In the genomic region with DNA sequence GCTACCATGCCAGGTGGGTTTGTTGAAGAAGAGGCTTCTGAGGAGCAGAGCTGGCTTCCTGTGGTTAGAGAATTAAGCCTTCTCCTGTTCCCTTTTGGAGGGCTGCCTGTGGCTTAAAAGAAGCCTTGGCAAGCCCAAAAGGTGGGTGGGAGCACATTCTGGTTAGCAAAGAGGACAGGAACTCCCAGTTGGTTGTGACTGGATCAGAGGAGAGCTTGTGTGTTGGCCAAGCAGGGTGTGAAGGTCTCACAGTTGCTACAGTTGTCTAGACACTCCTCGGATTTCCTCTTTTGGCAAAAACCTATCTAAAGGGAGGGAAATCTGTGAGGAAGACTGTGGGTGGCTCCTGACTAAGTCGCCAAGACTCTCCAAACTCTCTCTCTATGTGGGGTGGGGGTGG, we compare ENCODE assay signal across 16 mouse cellular contexts. TPM values are rescaled to one million over a fixed set of nuclear protein-coding genes. Genes with fewer than 3 reads are reported as not detected.
DNase-seq lines count a peak whose midpoint lies in the region; ATAC-seq lines count a peak whose summit lies in the region.
"Had no signal": no experiment of that assay in that cellular context is flagged by ENCODE, and none has a peak within 500 bp of the region (broad histone marks: within the 10 kb centered on the region; RNA-seq: fewer than 3 reads in every experiment).

No protein-coding gene starts in this region.

- intact Hi-C loops in left cerebral cortex, postnatal 4 days (cut with DNase I) = no loop called here
- intact Hi-C loops in left cerebral cortex, postnatal 36 days (cut with DNase I) = no loop called here

- DNase-seq in left cerebral cortex, adult 11 months (ENCODE audit: low spot score) = peak; percentile 33
- DNase-seq in left cerebral cortex, postnatal 4 days = no peak
- peak; percentile 88 for DNase-seq in brain, adult 2 months (ENCODE audit: low read depth, low spot score)
- peak; percentile 13 for DNase-seq in frontal cortex, postnatal 14 days (ENCODE audit: low spot score in 2 of 2)
- DNase-seq in left cerebral cortex, postnatal 36 days (ENCODE audit: low spot score in 2 of 2) = peak; percentile 51 to 80
- no peak for DNase-seq in B cell, adult 2 months
- DNase-seq: cerebellum, adult 11 months; gastrocnemius, adult 2 months; heart, adult 2 months; kidney, adult 18-20 months; kidney, postnatal 14 days; thymus, postnatal 36 days had no signal

- ATAC-seq in megakaryocyte-erythroid progenitor cell, adult 5-6 weeks (replicated peaks; ENCODE audit: low FRiP score, low TSS enrichment, poor library complexity, severe bottlenecking) = no peak
- ATAC-seq in erythroblast, adult 5-6 weeks (replicated peaks; ENCODE audit: low FRiP score, poor library complexity, severe bottlenecking) = no peak

RNA-seq across cellular contexts. Expression of a gene that starts 24.2 kb away (rescaled TPM):
- under 1 TPM; 0.22 to 0.66 TPM for total RNA-seq in left cerebral cortex, postnatal 4 days (2021)
- total RNA-seq in left cerebral cortex, postnatal 36 days (2021) = 1 to 10 TPM in 1 of 2 experiments, under 1 TPM in 1; 0.45 to 1.3 TPM
- 0.11 TPM in 1 of 2 replicates, not detected in the other for total RNA-seq in megakaryocyte-erythroid progenitor cell, adult 5-6 weeks (2014; fragmentation: Nextera tagmentation)
- total RNA-seq in megakaryocyte-erythroid progenitor cell, adult 5-6 weeks (2017) = not detected in 2 replicates
- 3.5 and 7.7 TPM in 2 replicates for total RNA-seq in erythroblast, adult 5-6 weeks (2015; ENCODE audit: low replicate concordance)
- total RNA-seq in erythroblast, adult 5-6 weeks (2017; ENCODE audit: low replicate concordance) = 7.4 and 21.2 TPM in 2 replicates
- total RNA-seq: common myeloid progenitor, adult 5-6 weeks; ES-E14; gastrocnemius, adult 2 months had no signal

RNA-seq across cellular contexts. Expression of a gene that starts 27.8 kb away (rescaled TPM):
- 1 to 10 TPM; 3.2 TPM for total RNA-seq in left cerebral cortex, postnatal 4 days (2021)
- 1 to 10 TPM; 7.4 to 8.7 TPM for total RNA-seq in left cerebral cortex, postnatal 36 days (2021)
- 2.8 TPM in 1 of 2 replicates, not detected in the other for total RNA-seq in megakaryocyte-erythroid progenitor cell, adult 5-6 weeks (2014; fragmentation: Nextera tagmentation)
- not detected in 2 replicates for total RNA-seq in megakaryocyte-erythroid progenitor cell, adult 5-6 weeks (2017)
- not detected in 2 replicates for total RNA-seq in erythroblast, adult 5-6 weeks (2015; ENCODE audit: low replicate concordance)
- 0.60 and 1.4 TPM in 2 replicates for total RNA-seq in erythroblast, adult 5-6 weeks (2017; ENCODE audit: low replicate concordance)

RNA-seq across cellular contexts. Expression of a gene that starts 49.0 kb away (rescaled TPM):
- total RNA-seq in left cerebral cortex, postnatal 4 days (2021) = under 1 TPM; 0.44 to 0.48 TPM
- under 1 TPM in 1 of 2 experiments, not detected in 1; 0.32 TPM for total RNA-seq in left cerebral cortex, postnatal 36 days (2021)
- total RNA-seq in megakaryocyte-erythroid progenitor cell, adult 5-6 weeks (2014; fragmentation: Nextera tagmentation) = 0.92 TPM in 1 of 2 replicates, not detected in the other
- total RNA-seq in megakaryocyte-erythroid progenitor cell, adult 5-6 weeks (2017) = 0.46 and 2.7 TPM in 2 replicates
- 0.21 and 0.38 TPM in 2 replicates for total RNA-seq in erythroblast, adult 5-6 weeks (2015; ENCODE audit: low replicate concordance)
- total RNA-seq in erythroblast, adult 5-6 weeks (2017; ENCODE audit: low replicate concordance) = 1.4 and 1.5 TPM in 2 replicates
- total RNA-seq: ES-E14 had no signal

RNA-seq across cellular contexts. Expression of a gene that starts 58.8 kb away (rescaled TPM):
- 10 to 100 TPM; 10.3 to 11.2 TPM for total RNA-seq in left cerebral cortex, postnatal 4 days (2021)
- total RNA-seq in left cerebral cortex, postnatal 36 days (2021) = 10 to 100 TPM; 11.3 to 13.6 TPM
- 15.3 and 18.1 TPM in 2 replicates for total RNA-seq in megakaryocyte-erythroid progenitor cell, adult 5-6 weeks (2014; fragmentation: Nextera tagmentation)
- 9.2 and 9.8 TPM in 2 replicates for total RNA-seq in megakaryocyte-erythroid progenitor cell, adult 5-6 weeks (2017)
- 1.3 and 2.3 TPM in 2 replicates for total RNA-seq in erythroblast, adult 5-6 weeks (2015; ENCODE audit: low replicate concordance)
- 2.2 and 4.0 TPM in 2 replicates for total RNA-seq in erythroblast, adult 5-6 weeks (2017; ENCODE audit: low replicate concordance)

RNA-seq across cellular contexts. Expression of a gene that starts 59.4 kb away (rescaled TPM):
- 1 to 10 TPM; 5.0 to 5.2 TPM for total RNA-seq in left cerebral cortex, postnatal 4 days (2021)
- 1 to 10 TPM; 2.7 to 3.7 TPM for total RNA-seq in left cerebral cortex, postnatal 36 days (2021)
- 2.1 and 3.8 TPM in 2 replicates for total RNA-seq in megakaryocyte-erythroid progenitor cell, adult 5-6 weeks (2014; fragmentation: Nextera tagmentation)
- 2.2 and 4.8 TPM in 2 replicates for total RNA-seq in megakaryocyte-erythroid progenitor cell, adult 5-6 weeks (2017)
- total RNA-seq in erythroblast, adult 5-6 weeks (2015; ENCODE audit: low replicate concordance) = 1.7 and 3.3 TPM in 2 replicates
- 1.8 and 2.7 TPM in 2 replicates for total RNA-seq in erythroblast, adult 5-6 weeks (2017; ENCODE audit: low replicate concordance)

Comparison
In these comparisons a context has a peak if more than half of its experiments do, and no peak if none do; other contexts are left out.
1. DNase-seq: peak in left cerebral cortex, adult 11 months (single experiment), brain, adult 2 months (single experiment), frontal cortex, postnatal 14 days (2 of 2) and left cerebral cortex, postnatal 36 days (2 of 2); none in left cerebral cortex, postnatal 4 days (single experiment) and B cell, adult 2 months (0 of 2).